In genomic region chr7:4741672-4742481, GRCm38 (mm10) we compare ENCODE assay signal across 9 mouse cellular contexts. TPM values are rescaled to one million over a fixed set of nuclear protein-coding genes. Genes with fewer than 3 reads are reported as not detected.
A peak's percentile ranks its signal among the peaks of the same experiment; 100 is the strongest.
DNase-seq lines count a peak whose midpoint lies in the region; ATAC-seq and TF ChIP-seq lines count a peak whose summit lies in the region.
"Had no signal": no experiment of that assay in that cellular context is flagged by ENCODE, and none has a peak within 500 bp of the region (broad histone marks: within the 10 kb centered on the region; RNA-seq: fewer than 3 reads in every experiment).

No protein-coding gene starts in this region.

- in situ Hi-C loops in CH12.LX (cut with MboI; ENCODE audit: low pct_ligation_motif_present, low pct_unique_long_range_greater_than_20kb, low sequenced_read_pairs), result no loop called here

- no peak overlapping the region; the same call in 1 of the 2 replicates for H3K4me2 ChIP-seq in CH12.LX (ENCODE audit: insufficient read depth, low read depth, poor library complexity, severe bottlenecking)
- peak overlapping the region; percentile 92; the same call in 1 of the 2 replicates for H3K4me2 ChIP-seq in forebrain, embryonic 11.5 days (ENCODE audit: low read depth, low read length, severe bottlenecking)
- peak overlapping the region; percentile 96 for H3K4me2 ChIP-seq in liver, embryonic 13.5 days

- no peak for TF ChIP-seq EP300 in CH12.LX (IDR thresholded peaks at IDR 0.05; ENCODE audit: low read length)

- H3K79me2 ChIP-seq in CH12.LX (replicated peaks; ENCODE audit: control insufficient read depth, extremely low read depth, insufficient read depth, poor library complexity, severe bottlenecking), result no peaks in the 10 kb centered on the region

- peaks cover 5 to 24% of the 10 kb centered on the region in 2 experiments; a peak in 3 of 4 replicates for H3K4me1 ChIP-seq in CH12.LX (ENCODE audit: control insufficient read depth in 1 of 2, insufficient read depth in 2 of 2)
- H3K4me1 ChIP-seq in forebrain, embryonic 11.5 days (replicated peaks; ENCODE audit: control insufficient read depth, insufficient read depth, low read length), result peaks cover 11% of the 10 kb centered on the region
- H3K4me1 ChIP-seq in liver, embryonic 13.5 days (replicated peaks), result peaks cover 76% of the 10 kb centered on the region

- peaks cover 31 to 52% of the 10 kb centered on the region in 2 experiments for H3K36me3 ChIP-seq in CH12.LX (replicated peaks in 1 of 2; ENCODE audit: control insufficient read depth in 1 of 2, insufficient read depth in 1 of 2, low read length in 1 of 2)
- no peaks in the 10 kb centered on the region for H3K36me3 ChIP-seq in forebrain, embryonic 11.5 days (ENCODE audit: control insufficient read depth, insufficient read depth, low read length)
- peaks cover 45% of the 10 kb centered on the region for H3K36me3 ChIP-seq in liver, embryonic 13.5 days

- 77% methylated on average over 21 of the region's 21 CpGs for WGBS in forebrain, embryonic 11.5 days
- WGBS in liver, embryonic 13.5 days (ENCODE audit: insufficient replicate concordance), result 57% methylated on average over 21 of the region's 21 CpGs

- H3K27me3 ChIP-seq in CH12.LX (replicated peaks), result no peaks in the 10 kb centered on the region
- no peaks in the 10 kb centered on the region for H3K27me3 ChIP-seq in forebrain, embryonic 11.5 days (ENCODE audit: control insufficient read depth, insufficient read depth, low read length)
- H3K27me3 ChIP-seq in liver, embryonic 13.5 days, result no peaks in the 10 kb centered on the region

- no peak for TF ChIP-seq POLR2A in CH12.LX (IDR thresholded peaks at IDR 0.05; ENCODE audit: low read depth, low read length)

- TF ChIP-seq CTCF in CH12.LX (conservative IDR thresholded peaks at IDR 0.05 in 1 of 2, IDR thresholded peaks at IDR 0.05 in 1 of 2; ENCODE audit: low read depth in 2 of 2, low read length in 2 of 2), result no peak

- no peak for ATAC-seq in forebrain, embryonic 11.5 days (replicated peaks; ENCODE audit: low FRiP score)
- ATAC-seq in liver, embryonic 13.5 days (ENCODE audit: low read depth), result peak; percentile 42

- no peak for TF ChIP-seq RAD21 in CH12.LX (IDR thresholded peaks at IDR 0.05; ENCODE audit: low read depth, low read length)

- H3K9ac ChIP-seq in CH12.LX (ENCODE audit: insufficient read depth, low read depth), result peak overlapping the region; percentile 85; the same call in 1 of the 2 replicates
- peak overlapping the region; percentile 89 for H3K9ac ChIP-seq in forebrain, embryonic 11.5 days (ENCODE audit: low read length)
- H3K9ac ChIP-seq in liver, embryonic 13.5 days, result peak overlapping the region; percentile 95

- H3K4me3 ChIP-seq in CH12.LX (replicated peaks in 1 of 3; ENCODE audit: low read depth in 2 of 3, low read length in 2 of 3, poor library complexity in 1 of 3), result peak overlapping the region in 2 of 3 experiments; percentile 87 to 98
- no peak overlapping the region; the same call in 1 of the 2 replicates for H3K4me3 ChIP-seq in forebrain, embryonic 11.5 days (ENCODE audit: low read depth, low read length)
- H3K4me3 ChIP-seq in liver, embryonic 13.5 days (replicated peaks), result peak overlapping the region; percentile 89

- H3K27ac ChIP-seq in CH12.LX (ENCODE audit: insufficient read depth, low read depth), result no peak overlapping the region
- no peak overlapping the region; the same call in 1 of the 2 replicates for H3K27ac ChIP-seq in forebrain, embryonic 11.5 days (ENCODE audit: low read depth, low read length)
- peak overlapping the region; percentile 99 for H3K27ac ChIP-seq in liver, embryonic 13.5 days

- no peaks in the 10 kb centered on the region for H3K9me3 ChIP-seq in CH12.LX (replicated peaks; ENCODE audit: low read length)
- H3K9me3 ChIP-seq in forebrain, embryonic 11.5 days (ENCODE audit: control insufficient read depth, low read length), result no peaks in the 10 kb centered on the region
- no peaks in the 10 kb centered on the region for H3K9me3 ChIP-seq in liver, embryonic 13.5 days (replicated peaks)

- DNase-seq in cerebellum, adult 11-12 months, result peak; percentile 59
- DNase-seq in cerebellum, postnatal 4 days (ENCODE audit: low spot score in 2 of 2), result no peak
- no peak for DNase-seq in CH12.LX (ENCODE audit: extremely low read depth)
- no peak for DNase-seq in forebrain, embryonic 11.5 days (ENCODE audit: low spot score)
- peak; percentile 63 for DNase-seq in liver, embryonic 13.5 days
- DNase-seq in right cerebral cortex, adult 2 months (ENCODE audit: low spot score in 2 of 2), result no peak
- no peak for DNase-seq in spleen, adult 18-20 months
- no peak for DNase-seq in embryo, embryonic 10.5 days (ENCODE audit: low spot score)

- dilution Hi-C loops in CH12.LX (cut with MboI; ENCODE audit: extremely low pct_ligation_motif_present, extremely low pct_unique_long_range_greater_than_20kb, low sequenced_read_pairs), result no loop called here

TF ChIP-seq in CH12.LX, 34 proteins besides CTCF, POLR2A, EP300 and RAD21:
- no peak for TF ChIP-seq MYC (IDR thresholded peaks at IDR 0.05; ENCODE audit: low read depth, low read length)
- TF ChIP-seq MXI1 (IDR thresholded peaks at IDR 0.05; ENCODE audit: low read depth, low read length), result no peak
- no peak for TF ChIP-seq ZMIZ1 (IDR thresholded peaks at IDR 0.05; ENCODE audit: low read depth, low read length)
- no peak for TF ChIP-seq UBTF (IDR thresholded peaks at IDR 0.05; ENCODE audit: low read depth, low read length)
- no peak for TF ChIP-seq CHD1 (IDR thresholded peaks at IDR 0.05; ENCODE audit: low read depth, low read length)
- TF ChIP-seq NRF1 (IDR thresholded peaks at IDR 0.05; ENCODE audit: low read depth, low read length), result no peak
- no peak for TF ChIP-seq GABPA (IDR thresholded peaks at IDR 0.05; ENCODE audit: insufficient replicate concordance, low read depth, low read length)
- TF ChIP-seq E2F4 (IDR thresholded peaks at IDR 0.05; ENCODE audit: insufficient replicate concordance, low read depth, low read length), result no peak
- TF ChIP-seq MAZ (IDR thresholded peaks at IDR 0.05; ENCODE audit: low read depth, low read length), result no peak
- TF ChIP-seq ELF1 (IDR thresholded peaks at IDR 0.05; ENCODE audit: low read depth, low read length), result no peak
- TF ChIP-seq NELFE (IDR thresholded peaks at IDR 0.05; ENCODE audit: low read depth, low read length), result no peak
- TF ChIP-seq POLR2AphosphoS2 (IDR thresholded peaks at IDR 0.05; ENCODE audit: low read depth, low read length), result no peak
- no peak for TF ChIP-seq IRF4 (IDR thresholded peaks at IDR 0.05; ENCODE audit: low read depth, low read length)
- no peak for TF ChIP-seq MEF2A (IDR thresholded peaks at IDR 0.05; ENCODE audit: borderline replicate concordance, low read depth, low read length)

RNA-seq across cellular contexts. Expression of gene Kmt5c, which starts 2.0 kb away (rescaled TPM):
- total RNA-seq in CH12.LX (2012; rRNA removed) (27.4 and 41.2 TPM in 2 replicates), CH12.LX (2014; rRNA removed) (41.3 and 44.0 TPM in 2 replicates)
- polyA plus RNA-seq in CH12.LX (2012; ENCODE audit: insufficient read length, low read depth), result 46.7 and 52.4 TPM in 2 replicates
- polyA plus RNA-seq in forebrain, embryonic 11.5 days (2014; fragmentation: Nextera tagmentation; extraction: Ambion mirVana), result 88.1 and 89.4 TPM in 2 replicates
- 61.6 and 63.9 TPM in 2 replicates for polyA plus RNA-seq in liver, embryonic 13.5 days (2015; fragmentation: Nextera tagmentation; extraction: Ambion mirVana)

RNA-seq across cellular contexts. Expression of gene Cox6b2, which starts 11.0 kb away (rescaled TPM):
- not detected in 2 replicates for total RNA-seq in CH12.LX (2012; rRNA removed)
- total RNA-seq in CH12.LX (2014; rRNA removed), result not detected in 2 replicates
- polyA plus RNA-seq in CH12.LX (2012; ENCODE audit: insufficient read length, low read depth), result not detected in 2 replicates
- polyA plus RNA-seq in forebrain, embryonic 11.5 days (2014; fragmentation: Nextera tagmentation; extraction: Ambion mirVana), result 29.9 and 33.7 TPM in 2 replicates
- polyA plus RNA-seq in liver, embryonic 13.5 days (2015; fragmentation: Nextera tagmentation; extraction: Ambion mirVana), result 98.6 and 105 TPM in 2 replicates

RNA-seq across cellular contexts. Expression of gene Tmem150b, which starts 16.8 kb away (rescaled TPM):
- total RNA-seq in CH12.LX (2012; rRNA removed) (0.04 TPM in 1 of 2 replicates, not detected in the other), CH12.LX (2014; rRNA removed) (0.15 TPM in 1 of 2 replicates, not detected in the other)
- polyA plus RNA-seq in CH12.LX (2012; ENCODE audit: insufficient read length, low read depth), result 0.12 and 0.17 TPM in 2 replicates
- polyA plus RNA-seq in forebrain, embryonic 11.5 days (2014; fragmentation: Nextera tagmentation; extraction: Ambion mirVana), result 0.13 and 0.19 TPM in 2 replicates
- polyA plus RNA-seq in liver, embryonic 13.5 days (2015; fragmentation: Nextera tagmentation; extraction: Ambion mirVana), result 0.09 and 0.15 TPM in 2 replicates

RNA-seq across cellular contexts. Expression of gene Fam71e2, which starts 29.2 kb away (rescaled TPM):
- total RNA-seq in CH12.LX (2012; rRNA removed) (not detected in 2 replicates), CH12.LX (2014; rRNA removed) (not detected in 2 replicates)
- polyA plus RNA-seq in CH12.LX (2012; ENCODE audit: insufficient read length, low read depth), result not detected in 2 replicates
- polyA plus RNA-seq in forebrain, embryonic 11.5 days (2014; fragmentation: Nextera tagmentation; extraction: Ambion mirVana), result not detected in 2 replicates
- polyA plus RNA-seq in liver, embryonic 13.5 days (2015; fragmentation: Nextera tagmentation; extraction: Ambion mirVana), result not detected in 2 replicates
- total RNA-seq: common myeloid progenitor, adult 5-6 weeks had no signal

RNA-seq across cellular contexts. Expression of gene Il11, which starts 40.8 kb away (rescaled TPM):
- 0.17 TPM in 1 of 2 replicates, not detected in the other for total RNA-seq in CH12.LX (2012; rRNA removed)
- not detected in 2 replicates for total RNA-seq in CH12.LX (2014; rRNA removed)
- not detected in 2 replicates for polyA plus RNA-seq in CH12.LX (2012; ENCODE audit: insufficient read length, low read depth)
- 0.19 TPM in 1 of 2 replicates, not detected in the other for polyA plus RNA-seq in forebrain, embryonic 11.5 days (2014; fragmentation: Nextera tagmentation; extraction: Ambion mirVana)
- polyA plus RNA-seq in liver, embryonic 13.5 days (2015; fragmentation: Nextera tagmentation; extraction: Ambion mirVana), result 0.05 TPM in 1 of 2 replicates, not detected in the other

Comparison
In these comparisons a context has a peak if more than half of its experiments do, and no peak if none do; other contexts are left out.
1. DNase-seq: peak in cerebellum, adult 11-12 months (single experiment) and liver, embryonic 13.5 days (single experiment); none in cerebellum, postnatal 4 days (0 of 2), CH12.LX (single experiment), forebrain, embryonic 11.5 days (single experiment), right cerebral cortex, adult 2 months (0 of 2), spleen, adult 18-20 months (0 of 2) and embryo, embryonic 10.5 days (single experiment).
2. RNA of gene Cox6b2, which starts 11.0 kb away (polyA plus RNA-seq): 98.6 to 105 TPM in liver, embryonic 13.5 days and 29.9 to 33.7 TPM in forebrain, embryonic 11.5 days; not detected in CH12.LX; every median in the first group is over 10 times any median in the second.
3. Peak in every context shown above with its lines, with median percentiles within 50 percentile points of each other: H3K9ac ChIP-seq.